Mouse (Mus musculus): ENCODE measurements around the gene Vps54. TPM values are rescaled to one million over a fixed set of nuclear protein-coding genes. Genes with fewer than 3 reads are reported as not detected.

Gene Vps54
- polyA plus RNA-seq, 1 experiment = 6.3 TPM

- TF ChIP-seq CEBPB (IDR thresholded peaks at IDR 0.05; ENCODE audit: low read depth) = peak; percentile 86
- TF ChIP-seq USF1 (IDR thresholded peaks at IDR 0.05; ENCODE audit: low read depth) = peak; percentile 67
- TF ChIP-seq MAX (IDR thresholded peaks at IDR 0.05) = no peak
- Histone ChIP-seq H3K4me3 (ENCODE audit: insufficient read depth, poor library complexity, severe bottlenecking) (peak overlapping the region; percentile 34), H3K79me2 (ENCODE audit: control insufficient read depth, insufficient read depth) (peaks cover 39% of the 10 kb centered on the region), H3K36me3 (ENCODE audit: control insufficient read depth, insufficient read depth) (no peaks in the 10 kb centered on the region), H3K79me3 (ENCODE audit: low read depth) (peaks cover 8% of the 10 kb centered on the region), H3K27me3 (ENCODE audit: control insufficient read depth, insufficient read depth, insufficient read length) (no peaks in the 10 kb centered on the region), H3ac (ENCODE audit: control insufficient read depth, insufficient read length, low read depth) (peak overlapping the region; percentile 31)
Measured at GRCm38 (mm10) chr11:21369248-21370016, 130.4 kb downstream of the Vps54 start.

GRCm38 (mm10) chr11:21370399-21371121 is 131.5 kb downstream of the Vps54 start:
- peaks cover 8% of the 10 kb centered on the region for H3K79me3 ChIP-seq (ENCODE audit: low read depth)
- peak overlapping the region; percentile 91 for H3ac ChIP-seq (ENCODE audit: control insufficient read depth, insufficient read length, low read depth)
- peaks cover 35% of the 10 kb centered on the region for H3K79me2 ChIP-seq (ENCODE audit: control insufficient read depth, insufficient read depth)
- H3K36me3 ChIP-seq (ENCODE audit: control insufficient read depth, insufficient read depth) = no peaks in the 10 kb centered on the region
- no peaks in the 10 kb centered on the region for H3K27me3 ChIP-seq (ENCODE audit: control insufficient read depth, insufficient read depth, insufficient read length)
- H3K4me3 ChIP-seq (ENCODE audit: insufficient read depth, poor library complexity, severe bottlenecking) = peak overlapping the region; percentile 34
- TF ChIP-seq FOSL1 (IDR thresholded peaks at IDR 0.05; ENCODE audit: insufficient read depth, low read length, poor library complexity, severe bottlenecking) (no peak), CTCF (IDR thresholded peaks at IDR 0.05; ENCODE audit: control insufficient read depth, insufficient read depth, insufficient read length) (no peak), MAX (IDR thresholded peaks at IDR 0.05) (no peak), CEBPB (IDR thresholded peaks at IDR 0.05; ENCODE audit: low read depth) (no peak), MYOD1 (IDR thresholded peaks at IDR 0.05; ENCODE audit: control insufficient read depth, insufficient read length, low read depth) (no peak), MYOG (IDR thresholded peaks at IDR 0.05; ENCODE audit: control insufficient read depth, extremely low read depth, insufficient read length) (no peak), USF1 (IDR thresholded peaks at IDR 0.05; ENCODE audit: low read depth) (no peak)

Small RNA genes lying within 50 kb of the gene (microRNA-seq; reads per million reads assigned to microRNA genes)
- 1.0 reads per million, percentile 23 among the genes with 10 or more reads in this experiment for gene Mir1933 (ENCODE audit: borderline microRNAs expressed)

Other genes starting within 250 kb of the Vps54 start
- gene Peli1, start 148.0 kb upstream of the Vps54 start, polyA plus RNA-seq (2012; fragmentation: generic; extraction: Trizol) = 3.5 TPM
- 11.6 TPM for gene Ugp2, start 131.9 kb downstream of the Vps54 start, polyA plus RNA-seq (2012; fragmentation: generic; extraction: Trizol)

Measured in C2C12 (cell line).